Mouse (Mus musculus) heart, adult 2 months (tissue): ENCODE results near the gene Gm47959.

ENCODE experiments used
- CTCF ChIP-seq: fragments of 200-600 bp; IDR thresholded peaks from 2 replicates; pipeline ENCODE4 v1.8.1; 2022; ENCODE audit warnings: antibody characterized with exemption, mild to moderate bottlenecking, moderate library complexity
- EP300 ChIP-seq: fragments of 200-500 bp; IDR thresholded peaks from 2 replicates; pipeline ENCODE4 v1.6.1; 2011; ENCODE audit warnings: low read depth, low read length, control low read depth; ENCODE audit not compliant: insufficient read depth
- POLR2A ChIP-seq: fragments of 200-500 bp; IDR thresholded peaks from 2 replicates; pipeline ENCODE4 v1.6.1; 2011; ENCODE audit warnings: mild to moderate bottlenecking, low read depth, low read length, control low read depth; ENCODE audit not compliant: insufficient read depth

GRCm38 (mm10) chr1:83006218-83007179, 6.2 kb downstream of the Gm47959 start:
- TF ChIP-seq EP300: no peak
- no peak for TF ChIP-seq CTCF
- TF ChIP-seq POLR2A: no peak
